Mouse (Mus musculus) MN1 (cell line): ENCODE data around the gene Rcsd1.
"Not testable (repeated sequence)": the region's sequence is repeated elsewhere in the genome, so short reads cannot be mapped to it uniquely, and the experiment has no call there.

Source experiments
- DNase-seq: peaks from one replicate; pipeline ENCODE4 v3.0.0-alpha.2; 2016; ENCODE audit warnings: low spot score

The Rcsd1 gene

DNA sequence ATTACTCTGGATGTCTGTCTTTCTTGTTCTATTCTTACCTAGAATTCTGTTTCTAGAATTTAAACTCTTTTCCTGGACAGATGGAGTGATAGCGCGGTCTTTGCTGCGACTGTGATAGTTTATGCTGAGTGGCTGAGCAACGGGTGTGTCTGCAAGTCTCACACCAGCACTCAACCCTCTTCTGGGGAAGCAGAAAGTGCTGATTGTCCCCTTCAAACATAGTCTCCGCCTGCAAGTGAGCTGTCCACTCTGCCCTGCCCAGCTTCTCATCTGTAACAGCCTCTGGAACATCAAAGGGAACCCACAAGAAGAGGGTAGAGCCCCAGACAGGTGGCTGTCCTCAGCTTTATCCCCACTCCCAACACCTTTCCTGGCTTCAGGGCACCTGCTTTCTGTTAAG lies 19.7 kb downstream of the Rcsd1 start:
- no peak for DNase-seq

DNA sequence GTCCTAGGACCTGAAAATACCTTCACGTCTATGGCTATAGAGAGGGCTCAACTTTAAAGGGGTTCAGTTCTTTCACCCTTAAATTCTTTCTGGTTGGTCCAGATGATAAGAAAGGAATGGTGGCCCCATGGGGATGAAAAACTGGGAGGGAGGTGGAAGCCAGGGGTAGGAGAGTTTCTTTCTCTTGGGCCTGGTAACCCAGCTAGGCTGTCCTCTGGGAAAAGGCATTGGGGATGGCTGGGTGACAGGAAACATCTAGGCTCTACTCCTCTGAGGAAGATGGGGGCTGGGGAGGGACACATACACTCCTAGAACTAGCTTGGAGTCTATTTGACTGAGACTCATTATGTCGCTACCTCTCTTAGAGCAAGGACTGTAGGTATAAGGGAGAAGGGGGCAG lies 21.7 kb downstream of the Rcsd1 start:
- DNase-seq, result no peak

- DNase-seq, result peak; percentile 69
Observed at GRCm38 (mm10) chr1:165686963-165687362, 22.6 kb downstream of the Rcsd1 start.

DNA sequence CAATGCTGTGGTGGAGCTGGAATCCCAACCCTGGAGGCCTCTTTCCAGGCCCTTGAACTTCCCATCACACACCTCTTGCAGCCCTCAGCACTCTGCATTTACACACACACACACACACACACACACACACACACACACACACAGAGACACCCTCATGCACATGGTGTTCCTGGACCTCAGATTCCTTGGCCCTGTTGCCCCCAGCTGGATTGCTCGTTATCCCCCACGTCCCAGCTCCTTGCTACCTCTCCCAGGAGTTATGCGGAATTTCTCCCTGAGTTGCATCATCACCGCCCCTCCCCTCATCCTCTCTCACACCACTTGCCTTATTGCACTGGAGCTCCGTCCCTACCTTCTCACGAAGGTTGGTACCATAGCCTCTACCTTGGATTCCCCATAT lies 23.2 kb downstream of the Rcsd1 start:
- peak; percentile 52 for DNase-seq

- DNase-seq, result no peak
Observed at GRCm38 (mm10) chr1:165684261-165685203, 25.0 kb downstream of the Rcsd1 start.

GRCm38 (mm10) chr1:165682056-165682853 lies 27.3 kb downstream of the Rcsd1 start:
- no peak for DNase-seq

GRCm38 (mm10) chr1:165681045-165681794 lies 28.3 kb downstream of the Rcsd1 start:
- no peak for DNase-seq

DNA sequence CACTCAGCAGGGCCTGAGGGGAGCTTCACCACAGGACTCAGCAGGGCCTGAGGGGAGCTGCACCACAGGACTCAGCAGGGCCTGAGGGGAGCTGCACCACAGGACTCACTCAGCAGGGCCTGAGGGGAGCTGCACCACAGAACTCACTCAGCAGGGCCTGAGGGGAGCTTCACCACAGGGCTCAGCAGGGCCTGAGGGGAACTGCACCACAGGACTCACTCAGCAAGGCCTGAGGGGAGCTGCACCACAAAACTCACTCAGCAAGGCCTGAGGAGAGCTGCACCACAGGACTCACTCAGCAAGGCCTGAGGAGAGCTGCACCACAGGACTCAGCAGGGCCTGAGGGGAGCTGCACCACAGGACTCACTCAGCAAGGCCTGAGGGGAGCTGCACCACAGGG lies 29.5 kb downstream of the Rcsd1 start:
- not testable (repeated sequence) for DNase-seq

DNA sequence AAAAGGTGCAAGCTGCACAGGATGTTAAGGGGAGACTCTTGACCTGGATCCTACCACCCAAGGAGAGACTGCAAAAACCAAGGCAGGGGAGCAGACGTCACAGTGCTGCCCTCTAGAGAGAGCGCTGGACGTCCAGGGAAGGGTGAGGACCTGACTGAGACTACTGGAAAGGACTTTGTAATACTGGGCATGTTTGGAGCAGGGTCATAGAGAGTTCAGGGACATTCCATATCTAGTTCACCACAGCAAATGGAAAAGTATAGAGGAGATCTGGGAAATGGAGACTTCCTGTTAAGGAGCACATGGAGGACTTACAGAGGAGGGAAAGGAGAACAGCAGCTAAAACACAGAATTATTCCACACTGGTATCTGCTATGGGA lies 29.9 kb downstream of the Rcsd1 start:
- no peak for DNase-seq

- no peak for DNase-seq
Observed at GRCm38 (mm10) chr1:165678861-165679617, 30.5 kb downstream of the Rcsd1 start.

DNA sequence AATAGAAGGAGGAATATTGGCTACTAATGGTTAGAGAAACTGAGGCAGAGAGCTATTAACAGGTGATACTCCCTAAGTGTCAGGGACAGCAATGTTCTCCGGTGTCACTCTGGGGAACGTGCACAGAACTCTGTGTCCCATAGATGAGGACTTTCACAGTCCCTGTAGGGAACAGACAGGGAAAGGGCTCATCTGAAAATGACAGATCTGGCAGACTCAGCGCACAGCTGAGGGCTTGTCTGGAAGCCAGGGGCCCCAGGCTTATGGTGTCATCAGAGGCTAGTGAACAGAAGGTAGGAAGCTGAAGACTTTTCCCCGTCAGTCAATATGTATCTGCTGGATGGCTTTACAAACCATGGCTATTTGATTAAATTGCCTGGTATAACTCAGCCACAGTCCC lies 32.0 kb downstream of the Rcsd1 start:
- no peak for DNase-seq

DNA sequence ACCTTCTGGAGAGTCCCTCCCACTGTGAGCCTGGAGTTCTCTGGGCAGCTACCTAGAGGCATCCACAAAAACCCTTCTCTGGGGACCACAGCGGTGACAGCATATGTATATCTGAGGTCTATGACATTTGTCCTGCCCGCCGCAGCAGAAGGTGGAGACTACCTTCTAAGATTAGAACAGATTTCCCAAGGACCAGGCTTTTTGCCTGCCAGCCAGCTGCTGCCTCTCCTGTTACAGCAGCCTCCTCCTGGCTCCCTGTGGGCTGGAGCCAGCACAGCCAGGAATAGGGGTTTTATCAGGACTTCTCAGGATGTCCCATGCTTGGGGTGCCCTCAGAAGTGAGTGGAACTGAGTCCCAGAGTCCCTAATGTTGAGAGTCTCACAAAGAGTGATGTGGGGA lies 32.6 kb downstream of the Rcsd1 start:
- no peak for DNase-seq

- DNase-seq, result no peak
Observed at GRCm38 (mm10) chr1:165675167-165675566, 34.4 kb downstream of the Rcsd1 start.

GRCm38 (mm10) chr1:165672355-165672754 lies 37.2 kb downstream of the Rcsd1 start:
- no peak for DNase-seq

GRCm38 (mm10) chr1:165670056-165670455 lies 39.5 kb downstream of the Rcsd1 start:
- no peak for DNase-seq

GRCm38 (mm10) chr1:165668904-165669303 lies 40.7 kb downstream of the Rcsd1 start:
- no peak for DNase-seq

DNA sequence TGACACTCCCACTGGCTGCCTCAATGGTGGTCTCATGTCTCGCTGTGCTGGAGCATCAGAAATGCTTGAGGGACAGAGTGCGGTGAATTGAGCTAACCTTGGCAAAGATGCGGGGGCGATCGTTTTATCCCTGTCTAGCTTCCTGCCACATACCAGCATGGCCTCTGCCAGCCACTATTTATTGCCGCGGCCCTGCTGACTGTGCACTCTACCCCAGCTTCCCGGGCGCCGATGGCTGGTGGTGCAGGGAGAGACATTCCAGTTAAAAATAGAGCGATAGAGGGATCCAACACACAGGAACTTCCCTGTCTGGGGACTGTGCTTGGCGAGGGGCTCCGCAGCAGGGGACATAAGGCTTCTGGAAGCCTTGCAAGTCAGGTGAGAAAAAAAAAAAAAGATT lies 42.2 kb downstream of the Rcsd1 start:
- DNase-seq, result no peak

DNA sequence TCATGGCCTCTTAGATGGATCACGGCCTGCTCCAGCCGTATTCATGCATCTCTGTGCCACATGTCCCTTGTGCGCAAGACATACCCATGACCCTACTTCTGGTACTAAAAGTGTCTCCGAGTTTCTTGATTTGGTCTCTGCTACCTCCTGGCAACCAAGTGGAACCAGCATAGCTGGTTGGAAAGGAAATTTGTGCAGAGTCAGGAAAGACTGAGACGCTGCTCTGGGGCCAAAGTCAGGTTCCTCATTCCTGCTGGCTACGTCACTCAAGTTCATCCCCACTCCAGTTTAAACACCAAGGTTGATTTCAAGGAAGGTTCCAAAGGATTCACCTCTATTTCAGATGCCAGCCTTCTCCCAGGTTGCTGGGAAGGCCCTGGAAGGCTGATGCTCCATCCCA lies 42.6 kb downstream of the Rcsd1 start:
- DNase-seq, result no peak

- DNase-seq, result no peak
Observed at GRCm38 (mm10) chr1:165665758-165666157, 43.8 kb downstream of the Rcsd1 start.

GRCm38 (mm10) chr1:165663277-165663676 lies 46.3 kb downstream of the Rcsd1 start:
- peak; percentile 70 for DNase-seq

DNA sequence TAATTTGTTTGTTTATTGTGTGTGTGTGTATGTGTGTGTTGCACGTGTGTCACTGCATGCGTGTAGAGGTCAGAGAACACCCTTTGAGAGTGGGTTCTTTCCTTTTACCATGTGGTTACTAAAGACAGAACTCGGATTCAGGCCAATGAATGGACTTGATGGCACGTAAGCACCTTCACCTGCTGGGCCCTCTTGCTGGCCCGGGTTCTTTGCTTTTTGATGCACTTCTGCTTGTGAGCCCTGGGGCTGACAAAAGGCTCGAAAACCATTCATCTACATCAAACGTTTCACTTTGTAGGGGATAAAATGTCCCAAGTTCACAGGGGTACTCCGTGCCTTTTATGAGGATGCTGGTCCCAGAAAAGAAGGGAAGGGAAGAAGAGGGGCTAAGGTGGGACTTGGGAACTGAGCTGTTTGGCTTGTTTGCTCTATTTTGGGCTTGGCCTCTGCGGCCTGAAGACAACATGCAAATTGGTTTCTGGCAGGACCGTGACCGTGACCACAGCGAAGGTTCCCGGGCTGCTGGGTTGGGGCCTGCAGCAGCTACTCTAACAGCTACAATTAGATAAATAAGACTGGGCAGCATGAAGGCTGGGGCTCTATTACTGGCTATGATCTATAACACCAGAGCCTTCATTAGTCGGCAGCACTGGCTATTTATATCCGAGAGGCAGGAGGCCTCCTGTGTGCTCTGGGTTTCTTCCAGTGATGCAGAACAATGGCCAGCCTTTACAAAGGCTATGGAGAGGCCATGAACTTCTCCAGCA lies 46.9 kb downstream of the Rcsd1 start:
- peak; percentile 48 for DNase-seq
